Comparison of ENCODE assay signal across 12 mouse cellular contexts in genomic region chr12:75304132-75304531, GRCm38 (mm10). TPM values are rescaled to one million over a fixed set of nuclear protein-coding genes. Genes with fewer than 3 reads are reported as not detected.
DNase-seq lines count a peak whose midpoint lies in the region; ATAC-seq and TF ChIP-seq lines count a peak whose summit lies in the region.
"Had no signal": no experiment of that assay in that cellular context is flagged by ENCODE, and none has a peak within 500 bp of the region (broad histone marks: within the 10 kb centered on the region; RNA-seq: fewer than 3 reads in every experiment).

No protein-coding gene starts in this region.

- no peaks in the 10 kb centered on the region for H3K9me3 ChIP-seq in heart, embryonic 10.5 days
- no peaks in the 10 kb centered on the region for H3K9me3 ChIP-seq in forebrain, embryonic 11.5 days (ENCODE audit: control insufficient read depth, low read length)
- no peaks in the 10 kb centered on the region for H3K9me3 ChIP-seq in forebrain, embryonic 12.5 days
- H3K9me3 ChIP-seq: limb, embryonic 10.5 days had no signal

- no peaks in the 10 kb centered on the region for H3K79me2 ChIP-seq in heart, adult 2 months (replicated peaks; ENCODE audit: control insufficient read depth, insufficient read depth, low read length)

- peak; percentile 76 to 86 for DNase-seq in heart, adult 2 months
- no peak for DNase-seq in heart, embryonic 10.5 days (ENCODE audit: low spot score)
- peak; percentile 50 for DNase-seq in testis, postnatal 14 days (ENCODE audit: low spot score)
- DNase-seq in testis, postnatal 10 days (ENCODE audit: low spot score), result no peak
- peak; percentile 87 for DNase-seq in gastrocnemius, postnatal 25 days
- DNase-seq in forebrain, embryonic 11.5 days (ENCODE audit: low spot score), result no peak
- DNase-seq: cerebellum, adult 9-11 months; kidney, postnatal 25 days; liver, postnatal 0 days had no signal

- no peaks in the 10 kb centered on the region for H3K36me3 ChIP-seq in heart, adult 2 months (ENCODE audit: control insufficient read depth, insufficient read depth, low read length)
- H3K36me3 ChIP-seq in heart, embryonic 10.5 days, result no peaks in the 10 kb centered on the region
- no peaks in the 10 kb centered on the region for H3K36me3 ChIP-seq in forebrain, embryonic 11.5 days (ENCODE audit: control insufficient read depth, insufficient read depth, low read length)
- H3K36me3 ChIP-seq in forebrain, embryonic 12.5 days (replicated peaks), result no peaks in the 10 kb centered on the region
- H3K36me3 ChIP-seq: limb, embryonic 10.5 days had no signal

- intact Hi-C loops in heart, adult 2 months (cut with DNase I), result loop anchor here (10.0 kb wide), 1 partner anchor 291 kb away; the partner anchor contains the start of gene Ppp2r5e

- H3K27me3 ChIP-seq in heart, adult 2 months (ENCODE audit: control insufficient read depth, insufficient read depth, low read length), result no peaks in the 10 kb centered on the region
- peaks cover 78% of the 10 kb centered on the region for H3K27me3 ChIP-seq in heart, embryonic 10.5 days (ENCODE audit: insufficient read depth, poor library complexity, severe bottlenecking)
- H3K27me3 ChIP-seq in forebrain, embryonic 11.5 days (ENCODE audit: control insufficient read depth, insufficient read depth, low read length), result no peaks in the 10 kb centered on the region
- no peaks in the 10 kb centered on the region; the same call in 1 of the 2 replicates for H3K27me3 ChIP-seq in forebrain, embryonic 12.5 days

- H3K9ac ChIP-seq in heart, adult 2 months (ENCODE audit: low read depth, low read length), result no peak overlapping the region
- H3K9ac ChIP-seq in forebrain, embryonic 11.5 days (ENCODE audit: low read length), result no peak overlapping the region
- H3K9ac ChIP-seq in forebrain, embryonic 12.5 days, result no peak overlapping the region
- H3K9ac ChIP-seq: liver, postnatal 0 days had no signal

- TF ChIP-seq POLR2A in heart, adult 2 months (IDR thresholded peaks at IDR 0.05; ENCODE audit: insufficient read depth, low read depth, low read length), result 0 out of 2 replicates have a peak, but pooled peaks have one; percentile 32

- peaks cover 3% of the 10 kb centered on the region for H3K4me1 ChIP-seq in heart, adult 2 months (ENCODE audit: control insufficient read depth, insufficient read depth, low read length)
- peaks cover 7% of the 10 kb centered on the region; the same call in 1 of the 2 replicates for H3K4me1 ChIP-seq in heart, embryonic 10.5 days
- peaks cover 3% of the 10 kb centered on the region; the same call in 1 of the 2 replicates for H3K4me1 ChIP-seq in forebrain, embryonic 11.5 days (replicated peaks; ENCODE audit: control insufficient read depth, insufficient read depth, low read length)
- H3K4me1 ChIP-seq in forebrain, embryonic 12.5 days, result peaks cover 17% of the 10 kb centered on the region; the same call in 1 of the 2 replicates

- peak overlapping the region; percentile 76 for H3K27ac ChIP-seq in heart, adult 2 months
- no peak overlapping the region for H3K27ac ChIP-seq in heart, embryonic 10.5 days
- no peak overlapping the region for H3K27ac ChIP-seq in forebrain, embryonic 11.5 days (ENCODE audit: low read depth, low read length)
- H3K27ac ChIP-seq in forebrain, embryonic 12.5 days, result no peak overlapping the region
- H3K27ac ChIP-seq: limb, embryonic 10.5 days had no signal

- TF ChIP-seq EP300 in heart, adult 2 months (IDR thresholded peaks at IDR 0.05; ENCODE audit: insufficient read depth, low read depth, low read length), result peak; percentile 97

- H3K4me2 ChIP-seq in forebrain, embryonic 11.5 days (ENCODE audit: low read depth, low read length, severe bottlenecking), result no peak overlapping the region
- H3K4me2 ChIP-seq in forebrain, embryonic 12.5 days, result no peak overlapping the region

- no peak for ATAC-seq in forebrain, embryonic 11.5 days (replicated peaks; ENCODE audit: low FRiP score)
- no peak for ATAC-seq in forebrain, embryonic 12.5 days (ENCODE audit: low FRiP score)
- ATAC-seq: hindbrain, embryonic 16.5 days; liver, postnatal 0 days had no signal

- H3K4me3 ChIP-seq in heart, adult 2 months, result no peak overlapping the region
- no peak overlapping the region for H3K4me3 ChIP-seq in heart, embryonic 10.5 days
- no peak overlapping the region for H3K4me3 ChIP-seq in forebrain, embryonic 11.5 days (ENCODE audit: low read depth, low read length)
- H3K4me3 ChIP-seq in forebrain, embryonic 12.5 days (replicated peaks), result no peak overlapping the region
- H3K4me3 ChIP-seq: limb, embryonic 10.5 days had no signal

- WGBS in heart, adult 2 months, result 48% methylated on average over 6 of the region's 6 CpGs
- 83% methylated on average over 6 of the region's 6 CpGs for WGBS in heart, embryonic 10.5 days
- 91% methylated on average over 6 of the region's 6 CpGs for WGBS in forebrain, embryonic 11.5 days
- 92% methylated on average over 6 of the region's 6 CpGs for WGBS in forebrain, embryonic 12.5 days

- TF ChIP-seq CTCF in heart, adult 2 months (IDR thresholded peaks at IDR 0.05), result no peak

RNA-seq across cellular contexts. Expression of gene Rhoj, which starts 4.0 kb away (rescaled TPM):
- total RNA-seq in heart, adult 2 months (2021), result 10 to 100 TPM; 30.1 to 37.1 TPM
- 42.6 and 66.2 TPM in 2 replicates for polyA plus RNA-seq in heart, adult 2 months (2012; rRNA removed)
- polyA plus RNA-seq in heart, embryonic 10.5 days (2016; fragmentation: Nextera tagmentation; extraction: Ambion mirVana), result 26.0 and 29.0 TPM in 2 replicates
- total RNA-seq in gastrocnemius, postnatal 25 days (2021), result 10 to 100 TPM; 16.7 to 22.6 TPM
- polyA plus RNA-seq in forebrain, embryonic 11.5 days (2014; fragmentation: Nextera tagmentation; extraction: Ambion mirVana), result 19.2 and 20.1 TPM in 2 replicates
- polyA plus RNA-seq in forebrain, embryonic 12.5 days (2016; fragmentation: Nextera tagmentation; extraction: Ambion mirVana), result 14.7 and 17.7 TPM in 2 replicates

Comparison
In these comparisons a context has a peak if more than half of its experiments do, and no peak if none do; other contexts are left out.
1. DNase-seq: peak in heart, adult 2 months (2 of 2), testis, postnatal 14 days (single experiment) and gastrocnemius, postnatal 25 days (single experiment); none in heart, embryonic 10.5 days (single experiment), testis, postnatal 10 days (single experiment) and forebrain, embryonic 11.5 days (single experiment).